Mouse (Mus musculus) testis, adult 2 months (tissue): ENCODE measurements around the gene Carm1. TPM values are rescaled to one million over a fixed set of nuclear protein-coding genes. Genes with fewer than 3 reads are reported as not detected.

Experiments used
- H3K27ac ChIP-seq: fragments of 200-500 bp; 2 replicates; pipeline ENCODE4 v1.5.1; 2012; ENCODE audit warnings: low read depth, low read length; ENCODE audit not compliant: control insufficient read depth, insufficient read depth
- H3K27me3 ChIP-seq: fragments of 200-500 bp; 2 replicates; pipeline ENCODE4 v1.6.1; 2012; ENCODE audit warnings: mild to moderate bottlenecking, low read length, moderate library complexity; ENCODE audit not compliant: control insufficient read depth, insufficient read depth
- H3K36me3 ChIP-seq: fragments of 200-500 bp; 2 replicates; pipeline ENCODE4 v1.6.1; 2012; ENCODE audit warnings: mild to moderate bottlenecking, low read length; ENCODE audit not compliant: control insufficient read depth, insufficient read depth
- H3K4me1 ChIP-seq: fragments of 200-500 bp; 2 replicates; pipeline ENCODE4 v1.6.1; 2012; ENCODE audit warnings: low read length; ENCODE audit not compliant: control insufficient read depth, insufficient read depth
- H3K4me3 ChIP-seq: fragments of 200-500 bp; 2 replicates; pipeline ENCODE4 v1.5.1; 2012; ENCODE audit warnings: low read depth, mild to moderate bottlenecking, low read length, moderate library complexity, mixed read lengths; ENCODE audit not compliant: control insufficient read depth
- CTCF ChIP-seq: fragments of 200-500 bp; IDR thresholded peaks from 2 replicates; pipeline ENCODE4 v1.5.1; 2012; ENCODE audit warnings: low read depth, mild to moderate bottlenecking, inconsistent platforms, low read length, moderate library complexity; ENCODE audit not compliant: control insufficient read depth, insufficient read depth, insufficient replicate concordance
- POLR2A ChIP-seq: fragments of 200-500 bp; IDR thresholded peaks from 2 replicates; pipeline ENCODE4 v1.6.1; 2012; ENCODE audit warnings: low read depth, mild to moderate bottlenecking, inconsistent platforms, low read length, moderate library complexity; ENCODE audit not compliant: control insufficient read depth
- polyA plus RNA-seq: library from polyadenylated mRNA; depleted of rRNA; stranded (reverse); fragments of >200 nt; gene quantifications from 2 replicates; pipeline ENCODE4 v1.2.3, GENCODE M21; 2012

Gene Carm1
- polyA plus RNA-seq, 1 experiment = 240 TPM

DNA sequence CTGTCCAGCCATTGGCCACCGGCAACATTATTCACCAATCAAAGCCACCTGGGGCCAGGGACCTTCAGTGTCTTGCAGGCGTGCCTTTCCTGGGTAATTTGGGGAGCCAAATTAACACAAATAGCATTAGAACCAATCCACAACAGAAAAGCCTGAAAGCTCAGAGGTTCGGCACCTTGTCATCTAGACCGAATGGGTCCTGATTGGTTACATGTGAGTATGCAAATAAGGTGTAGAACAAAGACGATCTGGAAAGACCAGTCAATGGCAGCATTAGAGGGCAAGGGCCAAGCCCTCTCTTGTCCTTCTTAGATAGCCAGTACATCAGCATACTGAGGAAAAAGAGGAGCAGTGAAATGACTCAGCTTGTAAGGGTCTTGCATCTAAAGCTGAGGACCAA, 59.2 kb downstream of the Carm1 start:
- Histone ChIP-seq H3K27ac (no peak overlapping the region), H3K36me3 (no peaks in the 10 kb centered on the region), H3K4me3 (no peak overlapping the region), H3K27me3 (no peaks in the 10 kb centered on the region), H3K4me1 (no peaks in the 10 kb centered on the region)
- TF ChIP-seq CTCF = no peak

- Histone ChIP-seq H3K4me1 (no peaks in the 10 kb centered on the region), H3K27me3 (no peaks in the 10 kb centered on the region), H3K36me3 (no peaks in the 10 kb centered on the region), H3K4me3 (no peak overlapping the region), H3K27ac (no peak overlapping the region)
- TF ChIP-seq POLR2A = no peak
- no peak for TF ChIP-seq CTCF
These were observed 60.0 kb downstream of the Carm1 start for GRCm38 (mm10) chr9:21606648-21607047.

- Histone ChIP-seq H3K36me3 (no peaks in the 10 kb centered on the region), H3K4me3 (no peak overlapping the region), H3K4me1 (no peaks in the 10 kb centered on the region), H3K27me3 (no peaks in the 10 kb centered on the region), H3K27ac (no peak overlapping the region)
- TF ChIP-seq CTCF (no peak), POLR2A (no peak)
These were observed 63.2 kb downstream of the Carm1 start for GRCm38 (mm10) chr9:21609861-21610260.

GRCm38 (mm10) chr9:21614864-21615616, 68.3 kb downstream of the Carm1 start:
- H3K4me1 ChIP-seq = peaks cover 8% of the 10 kb centered on the region; the same call in 1 of the 2 replicates
- peak overlapping the region; percentile 81 for H3K27ac ChIP-seq
- no peak for TF ChIP-seq POLR2A
- TF ChIP-seq CTCF = no peak
- H3K27me3 ChIP-seq = no peaks in the 10 kb centered on the region
- H3K36me3 ChIP-seq = no peaks in the 10 kb centered on the region
- peak overlapping the region; percentile 96 for H3K4me3 ChIP-seq

GRCm38 (mm10) chr9:21615617-21616231, 69.0 kb downstream of the Carm1 start, which contains the start of gene Smarca4:
Gene Smarca4 (plus strand): TSS chr9:21616169.
- TF ChIP-seq CTCF (no peak), POLR2A (peak; percentile 47)
- peak within 1 kb of the TSS; percentile 96 for H3K4me3 ChIP-seq
- peaks cover 8% of the 10 kb centered on the region; the same call in 1 of the 2 replicates for H3K4me1 ChIP-seq
- no peaks in the 10 kb centered on the region for H3K36me3 ChIP-seq
- peak within 1 kb of the TSS; percentile 99 for H3K27ac ChIP-seq
- no peaks in the 10 kb centered on the region for H3K27me3 ChIP-seq

GRCm38 (mm10) chr9:21616232-21616781, 69.6 kb downstream of the Carm1 start:
- Histone ChIP-seq H3K4me3 (peak overlapping the region; percentile 96), H3K4me1 (peaks cover 8% of the 10 kb centered on the region; the same call in 1 of the 2 replicates), H3K36me3 (no peaks in the 10 kb centered on the region), H3K27me3 (no peaks in the 10 kb centered on the region), H3K27ac (peak overlapping the region; percentile 99)
- TF ChIP-seq CTCF = no peak
- peak; percentile 51; the same call in 1 of the 2 replicates for TF ChIP-seq POLR2A

- peak overlapping the region; percentile 99 for H3K27ac ChIP-seq
- H3K36me3 ChIP-seq = no peaks in the 10 kb centered on the region
- H3K4me3 ChIP-seq = peak overlapping the region; percentile 96
- TF ChIP-seq POLR2A (no peak), CTCF (no peak)
- no peaks in the 10 kb centered on the region for H3K27me3 ChIP-seq
- peaks cover 8% of the 10 kb centered on the region; the same call in 1 of the 2 replicates for H3K4me1 ChIP-seq
These were observed 70.4 kb downstream of the Carm1 start for GRCm38 (mm10) chr9:21617066-21617465.
